Mouse (Mus musculus) intestine, postnatal 0 days (tissue): ENCODE results near the gene Plekhm2. TPM values are rescaled to one million over a fixed set of nuclear protein-coding genes. Genes with fewer than 3 reads are reported as not detected.

Experiments used
- ATAC-seq: fragments of 200-750 bp; cut with Nextera tagmentation; 2 replicates; pipeline ENCODE4 v1.8.0; 2017; ENCODE audit warnings: mild to moderate bottlenecking, moderate TSS enrichment, moderate library complexity
- H3K27ac ChIP-seq: fragments of 300-500 bp; sonication (generic); 2 replicates; pipeline ENCODE4 v1.5.1; 2014; ENCODE audit warnings: mild to moderate bottlenecking, low read depth, low read length, moderate library complexity
- H3K27me3 ChIP-seq: fragments of 300-500 bp; sonication (generic); replicated peaks from 2 replicates; pipeline ENCODE4 v1.6.1; 2014; ENCODE audit warnings: low read length, mixed read lengths; ENCODE audit not compliant: control insufficient read depth, insufficient read depth
- H3K36me3 ChIP-seq: fragments of 300-500 bp; sonication (generic); 2 replicates; pipeline ENCODE4 v1.6.1; 2014; ENCODE audit warnings: mild to moderate bottlenecking, moderate library complexity; ENCODE audit not compliant: control insufficient read depth, insufficient read depth
- H3K4me1 ChIP-seq: fragments of 300-500 bp; sonication (generic); replicated peaks from 2 replicates; pipeline ENCODE4 v1.6.1; 2014; ENCODE audit warnings: antibody characterized with exemption, low read length, mixed read lengths; ENCODE audit not compliant: control insufficient read depth, insufficient read depth
- H3K4me2 ChIP-seq: fragments of 300-500 bp; sonication (generic); replicated peaks from 2 replicates; pipeline ENCODE4 v1.6.1; 2014; ENCODE audit warnings: low read depth, mild to moderate bottlenecking, moderate library complexity
- H3K4me3 ChIP-seq: fragments of 300-500 bp; sonication (generic); 2 replicates; pipeline ENCODE4 v1.5.1; 2014; ENCODE audit warnings: low read depth, low read length
- H3K9ac ChIP-seq: fragments of 300-500 bp; sonication (generic); 2 replicates; pipeline ENCODE4 v1.6.1; 2014; ENCODE audit warnings: mild to moderate bottlenecking, low read depth, low read length
- H3K9me3 ChIP-seq: fragments of 300-500 bp; sonication (generic); 2 replicates; pipeline ENCODE4 v1.6.1; 2016; ENCODE audit warnings: mixed run types; ENCODE audit not compliant: control insufficient read depth
- CTCF ChIP-seq: sonication (generic); IDR thresholded peaks from 2 replicates; pipeline ENCODE4 v1.5.1; 2016; ENCODE audit warnings: low read depth, mild to moderate bottlenecking, control low read depth, antibody characterized with exemption, moderate library complexity
- WGBS: fragments of 180-500 bp; shearing (Covaris S2); extraction: QIAGEN DNeasy Blood & Tissue Kit; methylation state at CpG from one replicate; pipeline ENCODE4 v1.1.7; 2014; 5-methylcytosine and 5-hydroxymethylcytosine counted together
- polyA plus RNA-seq: library from polyadenylated mRNA; unstranded; fragments of >200 nt; fragmentation: Nextera tagmentation; extraction: Ambion mirVana; gene quantifications from 2 replicates; pipeline ENCODE4 v1.2.1, GENCODE M21; 2015

Gene Plekhm2
- polyA plus RNA-seq, 1 experiment from 2014 or later, result 3.1 TPM

GRCm38 (mm10) chr4:141681767-141682166 lies 17.1 kb upstream of the Plekhm2 start:
- no peaks in the 10 kb centered on the region for H3K9me3 ChIP-seq
- no peak overlapping the region for H3K4me3 ChIP-seq
- H3K27me3 ChIP-seq, result no peaks in the 10 kb centered on the region
- 54% methylated on average over 7 of the region's 7 CpGs for WGBS
- H3K36me3 ChIP-seq, result peaks cover 55% of the 10 kb centered on the region
- H3K4me2 ChIP-seq, result no peak overlapping the region
- no peak overlapping the region for H3K27ac ChIP-seq
- TF ChIP-seq CTCF, result no peak
- H3K9ac ChIP-seq, result no peak overlapping the region
- H3K4me1 ChIP-seq, result no peaks in the 10 kb centered on the region
- ATAC-seq, result no peak

- Histone ChIP-seq H3K4me2 (no peak overlapping the region), H3K4me3 (no peak overlapping the region), H3K4me1 (no peaks in the 10 kb centered on the region), H3K27ac (no peak overlapping the region), H3K27me3 (no peaks in the 10 kb centered on the region), H3K36me3 (peaks cover 46% of the 10 kb centered on the region), H3K9ac (no peak overlapping the region), H3K9me3 (no peaks in the 10 kb centered on the region)
- 72% methylated on average over 12 of the region's 12 CpGs for WGBS
- no peak for ATAC-seq
- 0 out of 2 replicates have a peak, but pooled peaks have one; percentile 10 for TF ChIP-seq CTCF
These were observed 16.2 kb upstream of the Plekhm2 start for GRCm38 (mm10) chr4:141680892-141681291.

GRCm38 (mm10) chr4:141679016-141679415 lies 14.3 kb upstream of the Plekhm2 start:
- no peaks in the 10 kb centered on the region for H3K9me3 ChIP-seq
- TF ChIP-seq CTCF, result no peak
- H3K27ac ChIP-seq, result no peak overlapping the region
- no peaks in the 10 kb centered on the region for H3K27me3 ChIP-seq
- no peaks in the 10 kb centered on the region for H3K4me1 ChIP-seq
- H3K4me3 ChIP-seq, result no peak overlapping the region
- H3K9ac ChIP-seq, result no peak overlapping the region
- peaks cover 27% of the 10 kb centered on the region for H3K36me3 ChIP-seq
- no peak for ATAC-seq
- 75% methylated on average over 2 of the region's 2 CpGs for WGBS
- H3K4me2 ChIP-seq, result no peak overlapping the region

GRCm38 (mm10) chr4:141676462-141676979 lies 11.8 kb upstream of the Plekhm2 start:
- ATAC-seq, result no peak
- no peaks in the 10 kb centered on the region for H3K9me3 ChIP-seq
- H3K36me3 ChIP-seq, result 0 out of 2 replicates have a peak, but pooled peaks cover 6% of the 10 kb centered on the region
- 67% methylated on average over 5 of the region's 5 CpGs for WGBS
- no peaks in the 10 kb centered on the region for H3K4me1 ChIP-seq
- H3K9ac ChIP-seq, result no peak overlapping the region
- no peak overlapping the region for H3K27ac ChIP-seq
- H3K27me3 ChIP-seq, result no peaks in the 10 kb centered on the region
- no peak overlapping the region for H3K4me3 ChIP-seq
- no peak overlapping the region for H3K4me2 ChIP-seq
- no peak for TF ChIP-seq CTCF

GRCm38 (mm10) chr4:141672325-141672724 lies 7.6 kb upstream of the Plekhm2 start:
- Histone ChIP-seq H3K27me3 (no peaks in the 10 kb centered on the region), H3K4me3 (no peak overlapping the region), H3K4me1 (no peaks in the 10 kb centered on the region), H3K9me3 (no peaks in the 10 kb centered on the region), H3K36me3 (no peaks in the 10 kb centered on the region), H3K4me2 (no peak overlapping the region), H3K9ac (no peak overlapping the region), H3K27ac (no peak overlapping the region)
- WGBS, result 70% methylated on average over 13 of the region's 13 CpGs
- no peak for TF ChIP-seq CTCF
- ATAC-seq, result no peak

- Histone ChIP-seq H3K4me2 (no peak overlapping the region), H3K4me3 (no peak overlapping the region), H3K9ac (no peak overlapping the region), H3K36me3 (no peaks in the 10 kb centered on the region), H3K4me1 (no peaks in the 10 kb centered on the region), H3K27ac (no peak overlapping the region), H3K27me3 (no peaks in the 10 kb centered on the region), H3K9me3 (no peaks in the 10 kb centered on the region)
- ATAC-seq, result no peak
- TF ChIP-seq CTCF, result no peak
- WGBS, result 63% methylated on average over 4 of the region's 4 CpGs
These were observed 6.7 kb upstream of the Plekhm2 start for GRCm38 (mm10) chr4:141671389-141671788.
